Mouse (Mus musculus) thymus, adult 2 months (tissue): ENCODE data around the gene Galnt17.

Source experiments
- CTCF ChIP-seq: fragments of 200-500 bp; IDR thresholded peaks from 2 replicates; pipeline ENCODE4 v1.5.1; 2012; ENCODE audit warnings: mild to moderate bottlenecking, control low read depth, low read length, moderate library complexity, borderline replicate concordance; ENCODE audit not compliant: control insufficient read depth, poor library complexity, insufficient read depth; ENCODE audit errors: extremely low read depth
- POLR2A ChIP-seq: fragments of 200-500 bp; IDR thresholded peaks from 2 replicates; pipeline ENCODE4 v1.6.1; 2012; ENCODE audit warnings: mild to moderate bottlenecking, low read length, control low read depth, moderate library complexity; ENCODE audit not compliant: control insufficient read depth, poor library complexity, insufficient read depth; ENCODE audit errors: extremely low read depth

DNA sequence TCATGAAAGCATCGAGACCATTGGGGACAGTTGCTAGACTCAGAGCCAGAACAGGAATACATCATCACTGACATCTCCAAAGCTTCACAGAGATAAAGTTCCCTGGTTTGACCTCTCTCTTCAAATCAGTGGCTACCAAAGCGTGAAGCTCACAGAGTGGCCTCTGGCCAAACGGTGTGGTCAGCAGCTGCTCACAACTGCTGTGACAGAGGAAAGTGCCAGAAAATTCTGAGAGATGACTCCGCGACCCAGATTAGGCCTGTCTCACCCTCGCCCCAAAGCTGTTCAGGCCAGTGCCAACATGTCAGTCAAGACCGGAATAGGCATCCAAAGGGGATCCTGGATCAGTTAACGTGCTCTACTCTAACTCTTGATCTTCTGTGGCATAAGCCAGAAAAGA, 74.5 kb downstream of the Galnt17 start:
- TF ChIP-seq CTCF (no peak), POLR2A (no peak)
